Mouse (Mus musculus): ENCODE results near the gene Akirin2.
"Not testable (repeated sequence)": the region's sequence is repeated elsewhere in the genome, so short reads cannot be mapped to it uniquely, and the experiment has no call there.

The Akirin2 gene

GRCm38 (mm10) chr4:34550748-34551097 is at the start of gene Akirin2:
Gene Akirin2 (plus strand): TSS chr4:34550937.
- in situ Hi-C loops (cut with MseI, MboI) = no loop called here

- in situ Hi-C loops (cut with MseI, MboI) = no loop called here
Observed at GRCm38 (mm10) chr4:34510305-34510704, 40.4 kb upstream of the Akirin2 start.

GRCm38 (mm10) chr4:34522846-34523245 is 27.9 kb upstream of the Akirin2 start:
- in situ Hi-C loops (cut with MseI, MboI) = no loop called here

DNA sequence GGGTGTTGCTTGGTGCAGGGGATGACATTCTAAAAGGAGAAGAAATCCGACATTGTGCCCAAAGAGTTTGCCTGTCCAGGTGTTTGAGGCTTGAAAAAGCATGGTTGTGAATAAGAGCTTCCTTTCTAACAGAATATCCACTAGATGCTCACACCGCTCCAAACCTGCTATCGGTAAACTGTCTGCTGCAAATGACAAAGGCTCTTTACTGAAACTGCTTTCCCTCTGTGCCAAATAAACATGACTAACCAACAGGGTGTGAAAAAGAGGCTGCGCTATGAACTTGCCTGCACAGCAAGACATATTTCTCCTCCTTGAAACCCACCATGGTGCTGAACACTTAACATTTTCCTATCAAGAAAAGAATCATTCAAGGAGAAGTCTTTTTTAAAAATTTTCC is 27.2 kb upstream of the Akirin2 start:
- in situ Hi-C loops (cut with MseI, MboI) = no loop called here

- in situ Hi-C loops (cut with MseI, MboI) = no loop called here
Observed at GRCm38 (mm10) chr4:34526771-34527170, 24.0 kb upstream of the Akirin2 start.

- in situ Hi-C loops (cut with MseI, MboI) = no loop called here
Observed at GRCm38 (mm10) chr4:34528430-34529100, 22.2 kb upstream of the Akirin2 start.

DNA sequence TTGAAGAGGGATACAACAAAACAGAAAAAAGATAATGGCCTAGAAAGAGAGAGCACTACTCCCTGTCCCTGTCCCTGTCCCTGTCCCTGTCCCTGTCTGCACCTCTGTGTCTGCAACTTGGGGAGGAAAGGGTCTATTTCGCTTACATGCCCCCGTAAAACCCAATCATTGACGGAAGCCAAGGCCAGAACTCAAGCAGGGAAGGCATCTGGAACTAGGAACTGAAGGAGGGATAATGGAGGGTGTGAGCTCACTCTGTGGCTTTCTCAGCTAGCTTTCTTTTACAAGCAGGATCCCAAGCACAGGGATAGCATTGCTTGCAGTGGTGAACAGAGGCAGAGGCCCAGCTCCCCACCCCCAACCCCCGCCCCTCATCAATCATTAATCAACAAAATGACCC is 21.4 kb upstream of the Akirin2 start:
- in situ Hi-C loops (cut with MseI, MboI) = no loop called here

DNA sequence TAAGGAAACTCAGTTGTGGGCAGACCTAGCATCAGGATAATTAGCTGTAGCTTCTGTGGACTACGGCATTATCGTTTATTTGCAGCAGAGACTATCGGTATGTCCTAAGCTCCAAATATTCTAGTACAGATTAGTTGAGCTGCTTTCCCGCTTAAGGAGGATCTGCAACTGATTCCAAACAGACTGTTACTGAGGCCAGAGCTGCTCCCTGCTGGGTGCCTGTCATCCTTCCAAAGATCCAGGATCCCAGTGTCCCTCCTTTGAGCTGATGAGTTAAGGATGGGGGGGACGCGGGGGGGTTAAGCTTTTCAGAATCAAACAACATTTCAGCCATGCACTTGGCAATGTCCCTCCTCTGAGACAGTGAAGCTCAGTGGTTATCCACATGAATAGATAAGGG is 20.8 kb upstream of the Akirin2 start:
- in situ Hi-C loops (cut with MseI, MboI) = no loop called here

DNA sequence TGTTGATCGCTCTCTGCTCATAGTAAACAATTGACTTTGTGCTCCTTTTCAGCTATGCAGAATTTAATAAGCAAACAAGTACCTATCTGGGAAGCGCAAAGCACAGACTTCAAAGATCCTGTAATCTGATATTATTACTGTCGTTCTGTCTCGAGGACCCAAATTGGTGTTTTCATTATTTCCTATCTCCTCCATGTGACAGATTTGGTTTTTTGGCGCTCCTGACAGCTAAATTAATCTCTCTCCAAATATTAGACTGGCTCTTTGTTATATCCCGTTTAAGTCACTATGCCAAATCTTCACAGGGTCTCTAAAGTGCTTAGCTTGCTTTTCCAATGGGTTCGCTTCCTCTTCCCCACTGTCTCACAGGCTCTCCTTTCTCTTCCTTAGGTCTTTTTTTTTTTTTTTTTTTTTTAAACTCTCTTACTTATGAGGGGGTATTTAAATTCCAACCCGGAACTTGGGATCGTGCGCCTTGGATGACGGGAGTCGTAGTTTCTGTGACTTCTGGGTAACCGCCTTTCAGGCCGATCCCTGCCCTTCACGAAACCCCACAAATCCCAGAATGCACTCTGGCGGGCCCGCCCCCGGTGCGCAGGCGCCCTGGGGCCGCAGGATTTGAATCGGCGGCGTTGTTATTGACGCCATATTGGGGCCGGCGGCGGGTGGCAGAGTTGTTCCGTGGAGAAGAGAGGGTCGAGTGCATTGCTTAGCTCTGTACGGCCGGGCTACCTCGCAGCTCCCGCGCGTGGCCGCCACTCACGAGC is 573 bp upstream of the Akirin2 start:
- in situ Hi-C loops (cut with MseI, MboI) = no loop called here

DNA sequence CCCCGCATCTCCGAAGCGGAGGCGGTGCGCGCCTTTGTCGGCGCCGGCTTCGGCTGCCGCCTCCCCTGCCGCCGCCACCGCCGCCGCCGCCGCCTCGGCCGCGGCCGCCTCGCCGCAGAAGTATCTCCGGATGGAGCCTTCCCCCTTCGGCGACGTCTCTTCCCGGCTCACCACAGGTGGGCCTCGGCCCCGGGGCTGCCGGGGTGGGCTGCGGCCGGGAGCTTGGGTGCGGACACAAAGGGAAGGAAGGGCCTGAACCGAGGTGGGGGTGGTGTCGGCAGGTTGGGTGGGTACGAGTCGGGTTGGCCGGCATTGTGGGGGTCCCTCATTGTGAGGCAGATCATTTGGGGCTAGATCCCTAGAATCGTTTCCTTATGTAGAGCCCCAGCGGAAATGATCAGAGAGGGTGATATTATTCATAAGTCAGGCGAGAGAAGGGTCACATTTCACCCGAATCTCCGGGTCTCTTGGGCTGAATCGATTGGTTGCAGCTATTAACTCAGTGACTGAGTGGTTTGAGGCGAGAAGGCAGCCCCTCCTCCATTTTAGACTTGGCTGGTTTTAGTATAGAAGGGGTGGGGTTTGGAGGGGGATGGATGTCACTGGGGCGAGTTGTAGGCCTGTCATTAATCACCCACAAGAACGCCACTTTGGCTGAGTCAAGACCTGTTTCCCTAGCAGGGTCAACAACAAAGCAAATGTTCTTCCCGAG is 517 bp downstream of the Akirin2 start:
- in situ Hi-C loops (cut with MseI, MboI) = no loop called here

DNA sequence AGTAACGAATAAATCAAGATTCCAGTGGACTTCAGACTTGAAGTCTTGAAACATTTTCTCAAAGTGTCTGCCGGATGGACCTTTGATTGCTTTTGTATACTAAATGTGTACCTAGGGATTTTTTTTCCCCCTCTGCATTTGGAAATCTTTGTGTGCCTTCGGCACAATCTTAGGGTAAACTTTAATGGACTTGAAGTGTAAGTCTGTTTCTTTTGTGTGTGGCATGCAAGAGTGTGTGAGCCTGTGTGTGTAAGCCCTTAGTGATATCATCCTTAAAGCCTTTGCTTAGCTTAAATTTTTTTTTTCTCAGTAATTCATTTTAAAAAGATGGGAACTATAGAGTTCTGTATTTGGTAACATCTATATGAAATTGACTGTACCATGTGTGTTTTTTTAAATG is 1.2 kb downstream of the Akirin2 start:
- in situ Hi-C loops (cut with MseI, MboI) = no loop called here

- in situ Hi-C loops (cut with MseI, MboI) = no loop called here
Observed at GRCm38 (mm10) chr4:34554596-34554995, 3.9 kb downstream of the Akirin2 start.

GRCm38 (mm10) chr4:34555604-34556003 is 4.9 kb downstream of the Akirin2 start:
- in situ Hi-C loops (cut with MseI, MboI) = no loop called here

DNA sequence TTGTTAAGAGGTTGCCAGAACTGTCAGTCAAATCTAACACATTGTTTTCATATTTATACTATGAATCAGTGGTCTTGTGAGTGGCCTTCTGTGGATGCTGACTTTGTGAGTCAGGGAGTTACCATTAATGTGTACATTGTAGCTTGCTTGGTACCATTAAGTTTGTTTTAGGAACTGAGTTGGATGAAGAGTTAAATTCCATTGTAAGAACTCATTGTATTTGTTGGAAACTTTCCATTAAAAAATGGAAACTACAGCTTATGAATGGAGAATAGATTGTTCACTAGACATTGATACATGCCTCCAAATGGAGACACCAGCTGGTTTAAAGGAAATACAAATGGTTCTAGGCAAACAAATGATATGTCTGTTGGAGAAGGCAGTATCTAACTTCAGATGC is 5.4 kb downstream of the Akirin2 start:
- in situ Hi-C loops (cut with MseI, MboI) = no loop called here

DNA sequence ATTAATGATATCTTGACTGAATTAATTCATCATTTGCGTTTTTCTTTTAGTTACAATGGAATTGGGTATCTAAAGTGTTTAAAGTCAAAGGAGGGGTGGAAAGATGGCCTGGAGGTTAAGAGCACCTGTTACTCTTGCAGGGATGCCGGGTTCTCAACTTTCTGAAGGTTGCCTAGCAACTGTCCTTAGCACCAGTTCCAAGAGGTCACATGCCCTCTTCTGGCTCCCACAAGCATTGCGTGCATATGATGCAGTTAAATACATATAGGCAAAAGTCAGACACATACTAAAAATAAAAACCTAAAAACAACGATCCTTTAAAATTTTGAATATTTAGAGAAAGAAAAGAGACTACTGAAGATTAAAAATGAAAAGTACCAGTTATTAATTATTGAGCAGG is 10.2 kb downstream of the Akirin2 start:
- in situ Hi-C loops (cut with MseI, MboI) = no loop called here

DNA sequence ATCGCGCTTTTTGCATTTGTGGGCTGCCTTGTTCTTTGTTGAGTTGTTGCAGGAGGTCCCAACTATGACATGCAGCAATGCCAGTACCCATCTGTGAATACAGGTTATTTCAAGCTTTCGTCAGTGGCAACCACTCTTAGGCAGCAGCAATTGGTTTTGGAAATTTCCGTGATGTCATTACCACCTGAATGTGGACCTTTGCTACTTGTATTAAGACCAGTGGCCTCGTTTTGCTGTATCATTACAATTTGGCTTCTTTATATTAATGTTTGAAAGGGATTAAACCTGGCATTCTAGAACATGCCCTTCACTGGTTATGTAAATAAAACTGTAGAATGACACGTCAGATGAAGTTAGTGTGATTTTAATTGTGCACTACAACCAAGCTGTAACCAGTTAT is 15.5 kb downstream of the Akirin2 start:
- in situ Hi-C loops (cut with MseI, MboI) = no loop called here

GRCm38 (mm10) chr4:34572876-34573275 is 22.1 kb downstream of the Akirin2 start:
- in situ Hi-C loops (cut with MseI, MboI) = no loop called here

DNA sequence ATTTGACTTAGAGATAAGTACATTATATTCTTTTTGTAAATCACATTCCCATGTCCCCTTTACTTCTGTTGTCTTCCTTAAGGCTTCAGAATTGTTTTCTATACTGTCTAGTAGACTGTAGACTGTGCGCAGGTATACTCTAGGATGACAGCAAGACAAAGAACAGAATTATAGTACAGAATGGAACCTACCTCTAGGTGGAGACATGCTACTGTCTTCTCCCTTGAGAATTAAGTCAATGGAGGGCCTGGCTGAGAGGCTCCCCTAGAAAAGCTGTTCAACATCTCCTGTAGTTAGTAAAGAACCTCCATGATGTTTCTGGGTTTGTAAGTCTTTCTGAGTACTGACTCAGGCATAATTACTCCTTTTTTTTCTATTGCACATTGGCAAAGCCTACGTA is 26.3 kb downstream of the Akirin2 start:
- in situ Hi-C loops (cut with MseI, MboI) = no loop called here

- in situ Hi-C loops (cut with MseI, MboI) = no loop called here
Observed at GRCm38 (mm10) chr4:34579215-34579614, 28.5 kb downstream of the Akirin2 start.

GRCm38 (mm10) chr4:34581489-34581888 is 30.8 kb downstream of the Akirin2 start:
- in situ Hi-C loops (cut with MseI, MboI) = not testable (repeated sequence)

DNA sequence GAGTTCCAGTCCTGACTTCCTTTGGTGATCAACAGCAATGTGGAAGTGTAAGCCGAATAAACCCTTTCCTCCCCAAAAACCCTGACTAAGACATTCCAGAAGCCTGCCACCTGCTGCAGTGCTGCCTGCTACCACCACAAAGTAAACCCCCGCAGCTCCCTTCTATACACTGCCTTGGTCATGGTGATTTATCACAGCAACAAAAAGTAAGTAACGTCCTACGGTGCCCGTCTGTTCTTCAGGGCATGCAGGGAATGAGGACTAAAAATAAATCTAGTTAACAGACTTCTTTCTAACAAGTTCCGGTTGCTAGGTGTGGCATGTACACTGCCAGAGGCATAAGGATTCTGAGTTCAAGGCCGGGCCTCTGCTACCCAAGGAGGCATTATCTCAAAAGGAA is 31.3 kb downstream of the Akirin2 start:
- in situ Hi-C loops (cut with MseI, MboI) = no loop called here

DNA sequence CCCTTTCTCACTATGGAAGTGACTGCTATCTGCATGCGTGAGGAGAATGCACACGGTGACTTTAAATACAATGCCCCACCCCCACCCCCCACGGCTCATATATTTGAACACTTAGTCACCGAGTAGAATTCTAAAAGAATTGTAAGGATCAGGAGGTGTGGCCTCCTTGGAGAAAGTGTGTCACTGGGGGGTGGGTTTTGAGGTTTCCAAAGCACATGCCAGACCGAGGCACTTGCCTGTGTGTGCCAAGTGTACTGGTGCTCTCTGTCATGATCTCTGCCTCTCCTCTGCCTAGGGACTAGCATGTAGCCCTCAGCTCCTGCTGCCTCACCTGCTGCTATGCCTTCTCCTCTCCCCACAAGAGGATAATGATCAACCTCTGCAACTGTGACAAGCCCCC is 31.7 kb downstream of the Akirin2 start:
- in situ Hi-C loops (cut with MseI, MboI) = no loop called here

DNA sequence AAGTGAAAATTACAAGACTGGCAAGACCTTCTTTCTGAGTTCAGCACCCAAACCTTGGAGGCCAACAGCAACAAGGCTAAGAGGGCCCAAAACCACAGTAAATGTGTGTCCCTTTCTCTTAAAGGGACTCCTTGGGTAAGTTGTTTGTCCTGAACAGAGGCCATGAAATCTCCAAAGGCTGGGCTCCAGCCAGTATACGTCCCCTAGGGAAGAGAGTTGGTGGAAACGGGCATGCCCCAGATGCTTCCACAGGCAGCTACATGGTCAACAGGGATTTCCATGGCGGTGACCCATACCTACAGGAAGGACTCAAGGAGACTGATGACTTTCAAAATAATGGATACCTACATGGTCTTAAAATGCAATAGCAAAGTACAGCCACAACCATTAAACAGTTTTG is 32.7 kb downstream of the Akirin2 start:
- in situ Hi-C loops (cut with MseI, MboI) = no loop called here
